Mouse (Mus musculus) effector memory CD4-positive, alpha-beta T cell, adult 5 months (primary cell): ENCODE results near the gene Esp3. TPM values are rescaled to one million over a fixed set of nuclear protein-coding genes. Genes with fewer than 3 reads are reported as not detected.

ENCODE experiments used
- polyA plus RNA-seq: library from polyadenylated mRNA; unstranded; fragments of 100-300 nt; shearing (Covaris generic); gene quantifications from one replicate; pipeline ENCODE4 v1.2.1, GENCODE M21; 2017

The Esp3 gene
- polyA plus RNA-seq: not detected

GRCm38 (mm10) chr17:40631775-40632174 lies at the start of gene Esp3:
TSS of gene Esp3 (plus strand) at chr17:40632075.

GRCm38 (mm10) chr17:40598294-40598693 lies 33.6 kb upstream of the Esp3 start, which contains the start of gene Esp4:
TSS of gene Esp4 (plus strand) at chr17:40598594.

Other genes with a start within 250 kb of the Esp3 start
- gene Esp8, start 112.1 kb upstream of the Esp3 start, polyA plus RNA-seq: not detected
- gene Esp6, start 70.6 kb upstream of the Esp3 start, polyA plus RNA-seq: not detected
- not detected for gene Esp4, start 33.5 kb upstream of the Esp3 start, polyA plus RNA-seq
- not detected for gene Esp1, start 95.0 kb downstream of the Esp3 start, polyA plus RNA-seq
- gene Crisp2, start 174.9 kb downstream of the Esp3 start, polyA plus RNA-seq: not detected
- gene Rhag, start 179.1 kb downstream of the Esp3 start, polyA plus RNA-seq: not detected
- not detected for gene 9130008F23Rik, start 248.5 kb downstream of the Esp3 start, polyA plus RNA-seq